In genomic region chr1:61353481-61353880, GRCm38 (mm10) we compare ENCODE assay signal across 13 mouse cellular contexts.
"Had no signal": no experiment of that assay in that cellular context is flagged by ENCODE, and none has a peak within 500 bp of the region (broad histone marks: within the 10 kb centered on the region; RNA-seq: fewer than 3 reads in every experiment).

No protein-coding gene starts in this region.

- H3K4me1 ChIP-seq: neural tube, embryonic 15.5 days had no signal

- DNase-seq: kidney, adult 11 months; kidney, postnatal 14 days; lung, adult 2 months; lung, postnatal 36 days; thymus, postnatal 14 days had no signal

- H3K4me2 ChIP-seq: limb, embryonic 12.5 days; neural tube, embryonic 15.5 days had no signal

- ATAC-seq: lung, postnatal 0 days had no signal

- H3K4me3 ChIP-seq: left cerebral cortex, adult 2 months; limb, embryonic 12.5 days; midbrain, embryonic 10.5 days; myocyte; neural tube, embryonic 15.5 days had no signal

- H3K9me3 ChIP-seq: limb, embryonic 12.5 days; midbrain, embryonic 10.5 days; neural tube, embryonic 15.5 days had no signal

- H3K9ac ChIP-seq: limb, embryonic 12.5 days; liver, embryonic 14.5 days; neural tube, embryonic 15.5 days had no signal

- H3K36me3 ChIP-seq: limb, embryonic 12.5 days; midbrain, embryonic 10.5 days; neural tube, embryonic 15.5 days had no signal

- H3K27ac ChIP-seq: left cerebral cortex, adult 2 months; limb, embryonic 12.5 days; liver, embryonic 14.5 days; midbrain, embryonic 10.5 days; neural tube, embryonic 15.5 days; stomach, postnatal 0 days had no signal

- H3K27me3 ChIP-seq: limb, embryonic 12.5 days; neural tube, embryonic 15.5 days had no signal
